Comparison of ENCODE assay signal across 30 mouse cellular contexts in genomic region chr9:32225584-32225983, GRCm38 (mm10).
DNase-seq lines count a peak whose midpoint lies in the region; ATAC-seq lines count a peak whose summit lies in the region.
"Had no signal": no experiment of that assay in that cellular context is flagged by ENCODE, and none has a peak within 500 bp of the region (broad histone marks: within the 10 kb centered on the region; RNA-seq: fewer than 3 reads in every experiment).

No protein-coding gene starts in this region.

- H3K9me3 ChIP-seq in kidney, embryonic 16.5 days (ENCODE audit: low read length) = no peaks in the 10 kb centered on the region
- no peaks in the 10 kb centered on the region for H3K9me3 ChIP-seq in intestine, embryonic 14.5 days (ENCODE audit: control insufficient read depth, low read length)
- H3K9me3 ChIP-seq in intestine, embryonic 16.5 days (ENCODE audit: control insufficient read depth, low read length) = no peaks in the 10 kb centered on the region
- no peaks in the 10 kb centered on the region for H3K9me3 ChIP-seq in stomach, embryonic 16.5 days (replicated peaks; ENCODE audit: control insufficient read depth, low read length)
- H3K9me3 ChIP-seq in midbrain, embryonic 16.5 days (replicated peaks; ENCODE audit: control insufficient read depth, low read length, poor library complexity, severe bottlenecking) = no peaks in the 10 kb centered on the region
- H3K9me3 ChIP-seq: embryonic facial prominence, embryonic 13.5 days; heart, embryonic 13.5 days; hindbrain, embryonic 13.5 days; limb, embryonic 12.5 days; liver, embryonic 15.5 days had no signal

- no peak for DNase-seq in kidney, adult 8-10 months
- no peak for DNase-seq in intestine, embryonic 14.5 days (ENCODE audit: low spot score)
- no peak for DNase-seq in cerebellum, postnatal 10 days
- DNase-seq: adrenal gland, adult 2 months; adrenal gland, postnatal 36 days; B cell, adult 2 months; cerebellum, adult 18-20 months; cerebellum, postnatal 25 days; gastrocnemius, adult 2 months; gastrocnemius, postnatal 36 days; heart, adult 2 months; heart, postnatal 4 days; kidney, adult 9 months; kidney, postnatal 4 days; lung, embryonic 14.5 days; lung, postnatal 14 days; midbrain, embryonic 14.5 days; right cerebral cortex, postnatal 25 days; thymus, postnatal 14 days had no signal

- peak overlapping the region; percentile 29; the same call in 1 of the 2 replicates for H3K4me2 ChIP-seq in kidney, embryonic 16.5 days (replicated peaks; ENCODE audit: low read depth, low read length)
- peak overlapping the region; percentile 28 for H3K4me2 ChIP-seq in intestine, embryonic 14.5 days (ENCODE audit: low read length)
- H3K4me2 ChIP-seq in intestine, embryonic 16.5 days (ENCODE audit: low read depth, low read length) = peak overlapping the region; percentile 43
- peak overlapping the region; percentile 50 for H3K4me2 ChIP-seq in stomach, embryonic 16.5 days (ENCODE audit: low read depth, low read length)
- H3K4me2 ChIP-seq in midbrain, embryonic 16.5 days (ENCODE audit: low read length) = no peak overlapping the region
- H3K4me2 ChIP-seq: hindbrain, embryonic 13.5 days; limb, embryonic 12.5 days; liver, embryonic 15.5 days had no signal

- no peak overlapping the region for H3K27ac ChIP-seq in kidney, embryonic 16.5 days (ENCODE audit: low read length)
- H3K27ac ChIP-seq in intestine, embryonic 14.5 days (ENCODE audit: low read depth) = no peak overlapping the region
- no peak overlapping the region for H3K27ac ChIP-seq in intestine, embryonic 16.5 days (ENCODE audit: low read length)
- H3K27ac ChIP-seq in stomach, embryonic 16.5 days (ENCODE audit: low read length) = no peak overlapping the region
- H3K27ac ChIP-seq in midbrain, embryonic 16.5 days (ENCODE audit: low read length) = no peak overlapping the region
- H3K27ac ChIP-seq: embryonic facial prominence, embryonic 13.5 days; heart, embryonic 13.5 days; hindbrain, embryonic 13.5 days; limb, embryonic 12.5 days; liver, embryonic 15.5 days had no signal

- WGBS in kidney, embryonic 16.5 days = 70% methylated on average over 1 of the region's 1 CpGs
- WGBS in intestine, embryonic 14.5 days = 61% methylated on average over 1 of the region's 1 CpGs
- 55% methylated on average over 1 of the region's 1 CpGs for WGBS in intestine, embryonic 16.5 days
- 56% methylated on average over 1 of the region's 1 CpGs for WGBS in stomach, embryonic 16.5 days
- WGBS in midbrain, embryonic 16.5 days = 79% methylated on average over 1 of the region's 1 CpGs

- H3K4me1 ChIP-seq in kidney, embryonic 16.5 days (ENCODE audit: insufficient read depth, low read length) = peaks cover 21% of the 10 kb centered on the region
- peaks cover 18% of the 10 kb centered on the region; the same call in 1 of the 2 replicates for H3K4me1 ChIP-seq in intestine, embryonic 14.5 days (replicated peaks; ENCODE audit: control insufficient read depth, insufficient read depth, low read length)
- H3K4me1 ChIP-seq in intestine, embryonic 16.5 days (ENCODE audit: control insufficient read depth, insufficient read depth, low read length) = peaks cover 13% of the 10 kb centered on the region; the same call in 1 of the 2 replicates
- H3K4me1 ChIP-seq in stomach, embryonic 16.5 days (ENCODE audit: control insufficient read depth, insufficient read depth, low read length) = peaks cover 15% of the 10 kb centered on the region
- peaks cover 8% of the 10 kb centered on the region for H3K4me1 ChIP-seq in midbrain, embryonic 16.5 days (ENCODE audit: control insufficient read depth, insufficient read depth, low read length)

- H3K36me3 ChIP-seq in kidney, embryonic 16.5 days (ENCODE audit: insufficient read depth, low read length) = no peaks in the 10 kb centered on the region
- H3K36me3 ChIP-seq in intestine, embryonic 14.5 days (ENCODE audit: control insufficient read depth, insufficient read depth, low read length) = no peaks in the 10 kb centered on the region
- H3K36me3 ChIP-seq in intestine, embryonic 16.5 days (ENCODE audit: control insufficient read depth, insufficient read depth, low read length) = no peaks in the 10 kb centered on the region
- H3K36me3 ChIP-seq in stomach, embryonic 16.5 days (ENCODE audit: control insufficient read depth, insufficient read depth, low read length) = no peaks in the 10 kb centered on the region
- H3K36me3 ChIP-seq in midbrain, embryonic 16.5 days (ENCODE audit: control insufficient read depth, insufficient read depth, low read length) = no peaks in the 10 kb centered on the region
- H3K36me3 ChIP-seq: embryonic facial prominence, embryonic 13.5 days; heart, embryonic 13.5 days; hindbrain, embryonic 13.5 days; limb, embryonic 12.5 days; liver, embryonic 15.5 days had no signal

- no peak overlapping the region for H3K4me3 ChIP-seq in kidney, embryonic 16.5 days (ENCODE audit: low read length)
- H3K4me3 ChIP-seq in intestine, embryonic 14.5 days (ENCODE audit: low read depth, low read length) = no peak overlapping the region
- peak overlapping the region; percentile 36 for H3K4me3 ChIP-seq in intestine, embryonic 16.5 days (ENCODE audit: low read length)
- peak overlapping the region; percentile 36 for H3K4me3 ChIP-seq in stomach, embryonic 16.5 days (replicated peaks; ENCODE audit: low read length)
- H3K4me3 ChIP-seq in midbrain, embryonic 16.5 days (ENCODE audit: low read depth, low read length) = no peak overlapping the region
- H3K4me3 ChIP-seq: embryonic facial prominence, embryonic 13.5 days; gastrocnemius, adult 2 months; heart, adult 2 months; heart, embryonic 13.5 days; hindbrain, embryonic 13.5 days; limb, embryonic 12.5 days; liver, embryonic 15.5 days had no signal

- no peak overlapping the region for H3K9ac ChIP-seq in kidney, embryonic 16.5 days (replicated peaks; ENCODE audit: low read length)
- no peak overlapping the region for H3K9ac ChIP-seq in intestine, embryonic 14.5 days (ENCODE audit: low read length)
- no peak overlapping the region for H3K9ac ChIP-seq in intestine, embryonic 16.5 days (ENCODE audit: low read depth, low read length)
- H3K9ac ChIP-seq in stomach, embryonic 16.5 days (ENCODE audit: low read length) = no peak overlapping the region; the same call in 1 of the 2 replicates
- no peak overlapping the region for H3K9ac ChIP-seq in midbrain, embryonic 16.5 days (ENCODE audit: low read depth, low read length)
- H3K9ac ChIP-seq: embryonic facial prominence, embryonic 13.5 days; heart, embryonic 13.5 days; hindbrain, embryonic 13.5 days; limb, embryonic 12.5 days; liver, embryonic 15.5 days; lung, embryonic 14.5 days had no signal

- no peak for ATAC-seq in kidney, embryonic 16.5 days (ENCODE audit: low FRiP score, low TSS enrichment)
- ATAC-seq in intestine, embryonic 14.5 days (replicated peaks; ENCODE audit: low FRiP score, low TSS enrichment, low read depth) = no peak
- no peak for ATAC-seq in intestine, embryonic 16.5 days
- ATAC-seq in stomach, embryonic 16.5 days (ENCODE audit: insufficient read depth, low FRiP score) = no peak
- ATAC-seq in midbrain, embryonic 16.5 days = no peak
- ATAC-seq: activated CD4-positive, CD25-positive, alpha-beta regulatory T cell, adult 4 months; forebrain, embryonic 16.5 days had no signal

- H3K27me3 ChIP-seq in kidney, embryonic 16.5 days (ENCODE audit: insufficient read depth, low read length) = no peaks in the 10 kb centered on the region
- H3K27me3 ChIP-seq in intestine, embryonic 14.5 days (replicated peaks; ENCODE audit: control insufficient read depth, insufficient read depth, low read length) = no peaks in the 10 kb centered on the region
- no peaks in the 10 kb centered on the region for H3K27me3 ChIP-seq in intestine, embryonic 16.5 days (replicated peaks; ENCODE audit: control insufficient read depth, insufficient read depth, low read length)
- no peaks in the 10 kb centered on the region for H3K27me3 ChIP-seq in stomach, embryonic 16.5 days (ENCODE audit: control insufficient read depth, insufficient read depth, low read length)
- H3K27me3 ChIP-seq in midbrain, embryonic 16.5 days (ENCODE audit: control insufficient read depth, insufficient read depth, low read depth, low read length) = no peaks in the 10 kb centered on the region
- H3K27me3 ChIP-seq: embryonic facial prominence, embryonic 13.5 days; heart, embryonic 13.5 days; hindbrain, embryonic 13.5 days; limb, embryonic 12.5 days; liver, embryonic 15.5 days had no signal

Comparison
In these comparisons a context has a peak if more than half of its experiments do, and no peak if none do; other contexts are left out.
1. H3K4me3 ChIP-seq: peak in intestine, embryonic 16.5 days (single experiment) and stomach, embryonic 16.5 days (single experiment); none in kidney, embryonic 16.5 days (single experiment), intestine, embryonic 14.5 days (single experiment) and midbrain, embryonic 16.5 days (single experiment).